ENCODE assay signal across 12 mouse cellular contexts in the genomic region with DNA sequence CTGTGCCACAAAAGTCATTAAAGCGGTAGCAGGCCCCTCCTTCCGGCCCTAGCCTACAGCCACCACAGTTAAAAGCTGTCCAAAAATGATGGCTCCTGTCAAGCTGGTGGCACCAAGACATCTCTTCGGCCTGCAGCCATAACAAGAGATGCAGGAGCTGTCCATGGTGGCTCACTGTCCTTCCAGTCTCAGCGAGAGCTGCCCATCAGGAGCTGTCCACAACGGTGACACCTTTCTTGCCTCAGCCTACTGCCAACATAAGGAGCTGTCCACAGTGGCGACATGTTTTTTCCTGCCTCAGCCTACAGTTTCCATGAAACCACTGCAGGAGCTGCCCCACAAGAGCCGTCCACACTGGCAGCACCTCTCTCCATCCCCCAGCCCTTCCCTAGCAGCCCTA.
A peak's percentile ranks its signal among the peaks of the same experiment; 100 is the strongest.
DNase-seq lines count a peak whose midpoint lies in the region; ATAC-seq and TF ChIP-seq lines count a peak whose summit lies in the region.
"Had no signal": no experiment of that assay in that cellular context is flagged by ENCODE, and none has a peak within 500 bp of the region (broad histone marks: within the 10 kb centered on the region; RNA-seq: fewer than 3 reads in every experiment).

No protein-coding gene starts in this region.

- no peak overlapping the region for H3K4me3 ChIP-seq in kidney, embryonic 15.5 days (replicated peaks)
- no peak overlapping the region for H3K4me3 ChIP-seq in ES-Bruce4 (ENCODE audit: low read depth, low read length)
- H3K4me3 ChIP-seq in liver, embryonic 13.5 days (replicated peaks): no peak overlapping the region
- H3K4me3 ChIP-seq: erythroblast, embryonic 14.5 days had no signal

- TF ChIP-seq EP300 in ES-Bruce4 (IDR thresholded peaks at IDR 0.05; ENCODE audit: insufficient read depth, low read depth, low read length): peak; percentile 46; the same call in 1 of the 2 replicates

- H3K36me3 ChIP-seq in kidney, embryonic 15.5 days: no peaks in the 10 kb centered on the region
- no peaks in the 10 kb centered on the region for H3K36me3 ChIP-seq in ES-Bruce4 (ENCODE audit: control insufficient read depth, insufficient read depth, low read length, poor library complexity, severe bottlenecking)
- H3K36me3 ChIP-seq in liver, embryonic 13.5 days: no peaks in the 10 kb centered on the region
- H3K36me3 ChIP-seq: G1E had no signal

- peak; percentile 44 for DNase-seq in kidney, postnatal 10 days
- DNase-seq in R1 (ENCODE audit: low read depth, low spot score): peak; percentile 56
- DNase-seq in liver, embryonic 13.5 days: peak; percentile 9
- no peak for DNase-seq in frontal cortex, postnatal 25 days (ENCODE audit: low spot score in 2 of 2)
- no peak for DNase-seq in cerebellum, adult 11-12 months
- DNase-seq: cerebellum, postnatal 10 days; lung, postnatal 36 days; thymus, postnatal 36 days had no signal

- ATAC-seq in kidney, embryonic 15.5 days (replicated peaks; ENCODE audit: low FRiP score): no peak
- no peak for ATAC-seq in liver, embryonic 13.5 days (ENCODE audit: low read depth)

- TF ChIP-seq POLR2A in ES-Bruce4 (IDR thresholded peaks at IDR 0.05; ENCODE audit: insufficient read depth, low read length): no peak

- peaks cover 11% of the 10 kb centered on the region; the same call in 1 of the 2 replicates for H3K9me3 ChIP-seq in kidney, embryonic 15.5 days (replicated peaks)
- H3K9me3 ChIP-seq in ES-Bruce4 (replicated peaks; ENCODE audit: control insufficient read depth, insufficient read depth, low read length, poor library complexity, severe bottlenecking): no peaks in the 10 kb centered on the region; the same call in 1 of the 2 replicates
- H3K9me3 ChIP-seq in liver, embryonic 13.5 days (replicated peaks): no peaks in the 10 kb centered on the region
- H3K9me3 ChIP-seq: G1E had no signal

- no peaks in the 10 kb centered on the region for H3K4me1 ChIP-seq in kidney, embryonic 15.5 days
- no peaks in the 10 kb centered on the region for H3K4me1 ChIP-seq in ES-Bruce4 (ENCODE audit: control insufficient read depth, insufficient read depth, low read length)
- no peaks in the 10 kb centered on the region for H3K4me1 ChIP-seq in liver, embryonic 13.5 days (replicated peaks)

- H3K9ac ChIP-seq in kidney, embryonic 15.5 days: no peak overlapping the region
- no peak overlapping the region for H3K9ac ChIP-seq in ES-Bruce4 (ENCODE audit: low read depth, poor library complexity, severe bottlenecking)
- no peak overlapping the region for H3K9ac ChIP-seq in liver, embryonic 13.5 days

- H3K27me3 ChIP-seq in kidney, embryonic 15.5 days: no peaks in the 10 kb centered on the region
- H3K27me3 ChIP-seq in ES-Bruce4 (ENCODE audit: control insufficient read depth, insufficient read depth, low read length, poor library complexity, severe bottlenecking): no peaks in the 10 kb centered on the region
- no peaks in the 10 kb centered on the region for H3K27me3 ChIP-seq in liver, embryonic 13.5 days

- no peak for TF ChIP-seq CTCF in ES-Bruce4 (IDR thresholded peaks at IDR 0.05; ENCODE audit: low read depth, low read length)

- WGBS in kidney, embryonic 15.5 days: 84% methylated on average over 7 of the region's 7 CpGs
- 61% methylated on average over 7 of the region's 7 CpGs for WGBS in liver, embryonic 13.5 days (ENCODE audit: insufficient replicate concordance)

- no peak overlapping the region for H3K27ac ChIP-seq in kidney, embryonic 15.5 days
- no peak overlapping the region for H3K27ac ChIP-seq in ES-Bruce4 (ENCODE audit: insufficient read depth, low read length)
- no peak overlapping the region for H3K27ac ChIP-seq in liver, embryonic 13.5 days

- H3K4me2 ChIP-seq in kidney, embryonic 15.5 days: no peak overlapping the region
- H3K4me2 ChIP-seq in liver, embryonic 13.5 days: no peak overlapping the region

Comparison
In these comparisons a context has a peak if more than half of its experiments do, and no peak if none do; other contexts are left out.
1. DNase-seq: peak in kidney, postnatal 10 days (single experiment), R1 (single experiment) and liver, embryonic 13.5 days (single experiment); none in frontal cortex, postnatal 25 days (0 of 2) and cerebellum, adult 11-12 months (single experiment).